ENCODE assay signal across 20 mouse cellular contexts in the genomic region with DNA sequence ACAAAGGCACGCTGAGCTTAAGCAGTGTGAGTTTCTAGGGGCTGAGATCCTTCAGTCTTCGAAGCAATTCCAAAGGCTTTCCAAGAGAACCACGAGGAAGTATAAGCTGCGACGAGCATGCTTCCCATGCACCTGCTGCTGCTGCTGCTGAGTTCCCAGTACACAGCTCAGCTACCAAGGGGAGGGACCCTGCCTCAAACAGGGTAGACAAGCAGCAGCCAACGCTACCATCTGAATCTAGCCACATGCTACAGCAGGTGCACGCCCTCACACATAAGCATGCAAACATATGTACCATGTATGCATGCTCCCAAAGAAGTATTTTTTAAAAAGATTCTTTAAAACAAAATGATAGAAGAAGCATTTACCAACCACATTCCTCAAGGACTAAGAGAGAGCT. TPM values are rescaled to one million over a fixed set of nuclear protein-coding genes. Genes with fewer than 3 reads are reported as not detected.
"Had no signal": no experiment of that assay in that cellular context is flagged by ENCODE, and none has a peak within 500 bp of the region (broad histone marks: within the 10 kb centered on the region; RNA-seq: fewer than 3 reads in every experiment).

No protein-coding gene starts in this region.

- H3K9me3 ChIP-seq: limb, embryonic 10.5 days; liver, embryonic 15.5 days had no signal

- H3K4me3 ChIP-seq: left cerebral cortex, adult 2 months; limb, embryonic 10.5 days; liver, embryonic 15.5 days had no signal

- ATAC-seq: lung, postnatal 0 days had no signal

- H3K27me3 ChIP-seq: liver, embryonic 15.5 days had no signal

- H3K4me1 ChIP-seq: limb, embryonic 10.5 days; liver, embryonic 15.5 days had no signal

- DNase-seq: kidney, adult 8-10 months; kidney, postnatal 25 days; lung, adult 2 months; lung, postnatal 36 days; retina, postnatal 1 day; right cerebral cortex, postnatal 4 days; spleen, adult 18-20 months; thymus, adult 18-20 months; thymus, postnatal 14 days had no signal

- H3K27ac ChIP-seq: left cerebral cortex, adult 2 months; limb, embryonic 10.5 days; liver, embryonic 15.5 days had no signal

- H3K9ac ChIP-seq: liver, embryonic 15.5 days had no signal

- H3K4me2 ChIP-seq: liver, embryonic 11.5 days; liver, embryonic 15.5 days had no signal

RNA-seq across cellular contexts. Expression of a gene that starts 34.1 kb away (rescaled TPM):
- total RNA-seq: layer of hippocampus, postnatal 25 days; left cerebral cortex, adult 2 months; left cerebral cortex, postnatal 14 days; megakaryocyte progenitor cell, adult 5-6 weeks; monocyte, adult 5-6 weeks had no signal
- polyA plus RNA-seq: kidney, embryonic 16.5 days; liver, embryonic 11.5 days; liver, embryonic 15.5 days; stomach, embryonic 14.5 days had no signal
